Mouse (Mus musculus) heart, embryonic 14.5 days (tissue): Measurements from ENCODE around the gene Calhm2. TPM values are rescaled to one million over a fixed set of nuclear protein-coding genes. Genes with fewer than 3 reads are reported as not detected.

ENCODE experiments used
- ATAC-seq: fragments of 200-750 bp; cut with Nextera tagmentation; 2 replicates; pipeline ENCODE4 v1.8.0; 2017; ENCODE audit warnings: low read depth, moderate TSS enrichment; ENCODE audit not compliant: insufficient number of reproducible peaks, insufficient read depth, low FRiP score
- H3K27ac ChIP-seq, 2 experiments: fragments of 200-500 bp in 1 of 2; fragments of 300-500 bp in 1 of 2; sonication (generic) in 1 of 2; replicated peaks in 1 of 2; 2 replicates each; pipeline ENCODE4 v1.5.1; 2012 to 2014; ENCODE audit warnings: low read depth in 2 of 2, low read length in 2 of 2, control low read depth in 1 of 2, mild to moderate bottlenecking in 1 of 2, mixed read lengths in 1 of 2; ENCODE audit not compliant: control insufficient read depth in 1 of 2, insufficient read depth in 1 of 2
- H3K27me3 ChIP-seq: fragments of 300-500 bp; sonication (generic); 2 replicates; pipeline ENCODE4 v1.6.1; 2014; ENCODE audit warnings: mild to moderate bottlenecking, low read length, control low read depth; ENCODE audit not compliant: control insufficient read depth, insufficient read depth
- H3K36me3 ChIP-seq: fragments of 300-500 bp; sonication (generic); 2 replicates; pipeline ENCODE4 v1.6.1; 2014; ENCODE audit warnings: mild to moderate bottlenecking, control low read depth, low read length, mixed read lengths; ENCODE audit not compliant: control insufficient read depth, insufficient read depth
- H3K4me1 ChIP-seq, 2 experiments: fragments of 200-500 bp in 1 of 2; fragments of 300-500 bp in 1 of 2; sonication (generic) in 1 of 2; 2 replicates each; pipeline ENCODE4 v1.6.1; 2012 to 2014; ENCODE audit warnings: low read length in 2 of 2, control low read depth in 1 of 2, mixed read lengths in 1 of 2; ENCODE audit not compliant: control insufficient read depth in 2 of 2, insufficient read depth in 2 of 2
- H3K4me2 ChIP-seq: fragments of 300-500 bp; sonication (generic); 2 replicates; pipeline ENCODE4 v1.6.1; 2014; ENCODE audit warnings: mild to moderate bottlenecking, low read length
- H3K4me3 ChIP-seq, 2 experiments: fragments of 200-500 bp in 1 of 2; fragments of 300-500 bp in 1 of 2; sonication (generic) in 1 of 2; 2 replicates each; pipeline ENCODE4 v1.5.1; 2012 to 2014; ENCODE audit warnings: low read length in 2 of 2, mild to moderate bottlenecking in 2 of 2, control low read depth in 1 of 2, low read depth in 1 of 2, moderate library complexity in 1 of 2; ENCODE audit not compliant: control insufficient read depth in 1 of 2, insufficient read depth in 1 of 2
- H3K9ac ChIP-seq: fragments of 300-500 bp; sonication (generic); 2 replicates; pipeline ENCODE4 v1.6.1; 2014; ENCODE audit warnings: mild to moderate bottlenecking, low read length
- H3K9me3 ChIP-seq: fragments of 300-500 bp; sonication (generic); 2 replicates; pipeline ENCODE4 v1.6.1; 2016; ENCODE audit warnings: low read length, control low read depth; ENCODE audit not compliant: control insufficient read depth
- WGBS: fragments of 180-500 bp; shearing (Covaris S2); extraction: QIAGEN DNeasy Blood & Tissue Kit; methylation state at CpG from one replicate; pipeline ENCODE4 v1.1.7; 2014; 5-methylcytosine and 5-hydroxymethylcytosine counted together
- polyA plus RNA-seq: library from polyadenylated mRNA; unstranded; fragments of >200 nt; fragmentation: Nextera tagmentation; extraction: Ambion mirVana; gene quantifications from 2 replicates; pipeline ENCODE4 v1.2.1, GENCODE M21; 2014

Gene Calhm2
- polyA plus RNA-seq, 1 experiment from 2014 or later = 1.7 TPM

DNA sequence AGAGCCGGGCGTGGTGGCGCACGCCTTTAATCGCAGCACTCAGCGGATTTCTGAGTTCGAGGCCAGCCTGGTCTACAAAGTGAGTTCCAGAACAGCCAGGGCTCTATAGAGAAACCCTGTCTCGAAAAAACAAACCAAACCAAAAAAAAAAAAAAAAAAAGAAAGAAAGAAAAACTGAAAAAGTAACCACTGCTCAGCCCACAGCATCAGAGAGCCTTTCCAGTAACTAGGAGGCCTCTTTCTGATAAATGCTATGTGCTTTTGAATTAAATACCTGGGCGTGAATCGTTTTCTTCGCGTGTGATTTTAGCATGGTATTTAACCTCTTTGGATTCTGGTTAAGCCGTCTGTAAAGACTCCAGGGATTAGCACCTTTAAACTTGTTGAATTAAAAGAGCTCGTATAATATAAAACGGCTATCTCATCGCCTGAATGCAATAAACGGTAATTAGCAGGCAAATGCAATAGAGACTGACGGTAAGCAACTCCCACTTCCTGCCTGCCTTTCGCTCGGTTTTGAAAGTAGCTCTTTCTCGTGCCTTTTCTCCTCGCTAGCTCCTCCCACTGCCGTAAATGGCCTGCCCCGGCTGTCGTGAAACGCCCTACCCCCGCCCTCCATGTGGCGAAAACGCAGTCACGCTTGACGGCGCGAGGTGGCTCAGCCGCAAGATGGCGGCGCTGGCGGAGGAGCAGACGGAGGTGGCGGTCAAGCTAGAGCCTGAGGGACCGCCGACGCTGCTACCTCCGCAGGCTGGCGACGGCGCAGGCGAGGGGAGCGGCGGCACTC is 70.8 kb downstream of the Calhm2 start, which contains the start of gene Taf5:
Gene Taf5, plus strand, starts transcription at position 651 of the 787 bp plus-strand sequence.
- ATAC-seq = peak; percentile 67
- H3K4me3 ChIP-seq = peak within 1 kb of the TSS; percentile 78 to 81
- H3K27ac ChIP-seq = peak within 1 kb of the TSS; percentile 71 to 84
- H3K36me3 ChIP-seq = peaks cover 20% of the 10 kb centered on the region
- H3K27me3 ChIP-seq = no peaks in the 10 kb centered on the region
- H3K4me1 ChIP-seq = peaks cover 3 to 8% of the 10 kb centered on the region in 2 experiments
- 9% methylated on average over 49 of the region's 49 CpGs for WGBS
- H3K4me2 ChIP-seq = peak within 1 kb of the TSS; percentile 85
- H3K9ac ChIP-seq = peak within 1 kb of the TSS; percentile 90
- no peaks in the 10 kb centered on the region for H3K9me3 ChIP-seq

DNA sequence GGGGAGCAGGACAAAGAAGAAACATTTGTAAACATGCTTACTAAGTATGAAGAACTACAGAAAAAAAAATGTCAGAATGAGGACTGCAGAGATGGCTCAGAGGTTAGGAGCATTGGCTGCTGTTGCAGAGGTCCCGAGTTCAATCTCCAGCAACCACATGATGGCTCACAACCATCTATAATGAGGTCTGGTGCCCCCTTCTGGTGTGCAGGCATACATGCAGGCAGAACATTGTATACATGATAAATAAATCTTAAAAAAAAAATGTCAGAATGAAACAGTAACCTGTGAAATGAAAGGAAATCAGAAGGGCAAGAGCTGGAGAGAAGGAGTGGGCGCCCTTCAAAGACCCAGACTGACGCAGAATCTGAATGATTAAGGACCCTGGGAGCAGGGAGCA is 72.2 kb downstream of the Calhm2 start:
- H3K9me3 ChIP-seq = no peaks in the 10 kb centered on the region
- 92% methylated on average over 3 of the region's 3 CpGs for WGBS
- ATAC-seq = no peak
- H3K27me3 ChIP-seq = no peaks in the 10 kb centered on the region
- H3K9ac ChIP-seq = no peak overlapping the region
- H3K27ac ChIP-seq = no peak overlapping the region
- H3K4me3 ChIP-seq = no peak overlapping the region
- peaks cover 3 to 8% of the 10 kb centered on the region in 2 experiments for H3K4me1 ChIP-seq
- no peak overlapping the region for H3K4me2 ChIP-seq
- peaks cover 6% of the 10 kb centered on the region for H3K36me3 ChIP-seq

DNA sequence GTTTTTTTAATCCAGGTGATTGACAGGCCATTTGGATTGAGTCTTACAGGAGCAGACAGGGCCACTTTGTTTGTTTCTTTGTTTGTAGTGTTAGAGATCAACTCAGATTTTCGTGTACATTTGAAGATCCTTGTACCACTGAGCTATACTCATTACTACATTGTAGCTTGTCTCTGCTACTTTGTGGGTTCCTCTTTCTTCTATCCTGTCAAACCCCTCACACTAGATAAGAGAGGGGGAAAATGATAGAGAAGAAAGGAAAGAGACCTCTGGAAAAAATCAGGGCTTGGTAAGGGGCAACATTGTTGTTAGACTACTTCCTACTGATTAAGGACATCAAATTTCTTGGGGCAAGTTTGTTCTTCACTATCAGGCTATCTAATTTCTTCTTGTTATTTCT is 80.4 kb downstream of the Calhm2 start:
- no peak overlapping the region for H3K9ac ChIP-seq
- H3K4me3 ChIP-seq = no peak overlapping the region
- WGBS = 64% methylated on average over 1 of the region's 1 CpGs
- H3K4me1 ChIP-seq = no peaks in the 10 kb centered on the region
- H3K4me2 ChIP-seq = no peak overlapping the region
- H3K36me3 ChIP-seq = no peaks in the 10 kb centered on the region
- ATAC-seq = no peak
- no peak overlapping the region for H3K27ac ChIP-seq
- no peaks in the 10 kb centered on the region for H3K27me3 ChIP-seq
- no peaks in the 10 kb centered on the region for H3K9me3 ChIP-seq

Other genes starting within 250 kb of the Calhm2 start
- gene Ina, start 123.6 kb downstream of the Calhm2 start, polyA plus RNA-seq = 0.30 TPM in 1 of 2 replicates, not detected in the other
- gene Nt5c2, start 123.1 kb downstream of the Calhm2 start, polyA plus RNA-seq = 115 and 126 TPM in 2 replicates
- gene Pcgf6, start 87.4 kb downstream of the Calhm2 start, polyA plus RNA-seq = 8.8 and 11.0 TPM in 2 replicates
- gene Taf5, start 70.5 kb downstream of the Calhm2 start, polyA plus RNA-seq = 5.4 and 5.7 TPM in 2 replicates
- gene Usmg5, start 47.6 kb downstream of the Calhm2 start, polyA plus RNA-seq = 2,728 and 2,838 TPM in 2 replicates
- gene Pdcd11, start 47.5 kb downstream of the Calhm2 start, polyA plus RNA-seq = 4.6 and 5.3 TPM in 2 replicates
- not detected in 2 replicates for gene Calhm1, start 6.0 kb upstream of the Calhm2 start, polyA plus RNA-seq
- not detected in 2 replicates for gene Calhm3, start 19.5 kb upstream of the Calhm2 start, polyA plus RNA-seq
- 1.3 and 1.4 TPM in 2 replicates for gene Neurl1a, start 40.5 kb upstream of the Calhm2 start, polyA plus RNA-seq